Mouse (Mus musculus): ENCODE data around the gene Ccdc54. TPM values are rescaled to one million over a fixed set of nuclear protein-coding genes. Genes with fewer than 3 reads are reported as not detected.

The Ccdc54 gene
- polyA plus RNA-seq, 1 experiment from 2014 or later: not detected

- Histone ChIP-seq H3K9ac (ENCODE audit: low read depth, low read length) (no peak overlapping the region), H3K27me3 (replicated peaks; ENCODE audit: control insufficient read depth, insufficient read depth, low read length) (no peaks in the 10 kb centered on the region), H3K36me3 (ENCODE audit: control insufficient read depth, insufficient read depth) (no peaks in the 10 kb centered on the region), H3K4me2 (replicated peaks; ENCODE audit: low read depth) (peak overlapping the region; percentile 22; the same call in 1 of the 2 replicates), H3K4me3 (ENCODE audit: low read depth, low read length) (no peak overlapping the region), H3K9me3 (ENCODE audit: control insufficient read depth) (no peaks in the 10 kb centered on the region), H3K27ac (ENCODE audit: low read depth, low read length) (no peak overlapping the region), H3K4me1 (replicated peaks; ENCODE audit: control insufficient read depth, insufficient read depth, low read length) (no peaks in the 10 kb centered on the region)
- WGBS: 29% methylated on average over 11 of the region's 11 CpGs
- no peak for TF ChIP-seq CTCF (IDR thresholded peaks at IDR 0.05; ENCODE audit: low read depth)
- no peak for ATAC-seq
These were observed 13.9 kb upstream of the Ccdc54 start for GRCm38 (mm10) chr16:50604826-50605225.

GRCm38 (mm10) chr16:50601947-50602346 lies 11.0 kb upstream of the Ccdc54 start:
- H3K4me3 ChIP-seq (ENCODE audit: low read depth, low read length): no peak overlapping the region
- TF ChIP-seq CTCF (IDR thresholded peaks at IDR 0.05; ENCODE audit: low read depth): no peak
- H3K27ac ChIP-seq (ENCODE audit: low read depth, low read length): no peak overlapping the region
- H3K9ac ChIP-seq (ENCODE audit: low read depth, low read length): no peak overlapping the region
- no peaks in the 10 kb centered on the region for H3K27me3 ChIP-seq (replicated peaks; ENCODE audit: control insufficient read depth, insufficient read depth, low read length)
- no peak overlapping the region for H3K4me2 ChIP-seq (replicated peaks; ENCODE audit: low read depth)
- H3K36me3 ChIP-seq (ENCODE audit: control insufficient read depth, insufficient read depth): no peaks in the 10 kb centered on the region
- H3K9me3 ChIP-seq (ENCODE audit: control insufficient read depth): no peaks in the 10 kb centered on the region
- no peak for ATAC-seq
- 44% methylated on average over 3 of the region's 3 CpGs for WGBS
- no peaks in the 10 kb centered on the region for H3K4me1 ChIP-seq (replicated peaks; ENCODE audit: control insufficient read depth, insufficient read depth, low read length)

GRCm38 (mm10) chr16:50600665-50601064 lies 9.7 kb upstream of the Ccdc54 start:
- Histone ChIP-seq H3K4me3 (ENCODE audit: low read depth, low read length) (no peak overlapping the region), H3K4me2 (replicated peaks; ENCODE audit: low read depth) (no peak overlapping the region), H3K9me3 (ENCODE audit: control insufficient read depth) (no peaks in the 10 kb centered on the region), H3K27me3 (replicated peaks; ENCODE audit: control insufficient read depth, insufficient read depth, low read length) (no peaks in the 10 kb centered on the region), H3K9ac (ENCODE audit: low read depth, low read length) (no peak overlapping the region), H3K27ac (ENCODE audit: low read depth, low read length) (no peak overlapping the region), H3K4me1 (replicated peaks; ENCODE audit: control insufficient read depth, insufficient read depth, low read length) (no peaks in the 10 kb centered on the region), H3K36me3 (ENCODE audit: control insufficient read depth, insufficient read depth) (no peaks in the 10 kb centered on the region)
- TF ChIP-seq CTCF (IDR thresholded peaks at IDR 0.05; ENCODE audit: low read depth): no peak
- 80% methylated on average over 3 of the region's 3 CpGs for WGBS
- no peak for ATAC-seq

GRCm38 (mm10) chr16:50596679-50597078 lies 5.7 kb upstream of the Ccdc54 start:
- H3K27me3 ChIP-seq (replicated peaks; ENCODE audit: control insufficient read depth, insufficient read depth, low read length): no peaks in the 10 kb centered on the region
- WGBS: 24% methylated on average over 6 of the region's 6 CpGs
- H3K4me3 ChIP-seq (ENCODE audit: low read depth, low read length): no peak overlapping the region
- no peak overlapping the region for H3K4me2 ChIP-seq (replicated peaks; ENCODE audit: low read depth)
- H3K4me1 ChIP-seq (replicated peaks; ENCODE audit: control insufficient read depth, insufficient read depth, low read length): no peaks in the 10 kb centered on the region
- H3K36me3 ChIP-seq (ENCODE audit: control insufficient read depth, insufficient read depth): no peaks in the 10 kb centered on the region
- no peak overlapping the region for H3K27ac ChIP-seq (ENCODE audit: low read depth, low read length)
- H3K9ac ChIP-seq (ENCODE audit: low read depth, low read length): no peak overlapping the region
- no peaks in the 10 kb centered on the region for H3K9me3 ChIP-seq (ENCODE audit: control insufficient read depth)
- TF ChIP-seq CTCF (IDR thresholded peaks at IDR 0.05; ENCODE audit: low read depth): no peak
- no peak for ATAC-seq

GRCm38 (mm10) chr16:50596171-50596570 lies 5.2 kb upstream of the Ccdc54 start:
- Histone ChIP-seq H3K27me3 (replicated peaks; ENCODE audit: control insufficient read depth, insufficient read depth, low read length) (no peaks in the 10 kb centered on the region), H3K27ac (ENCODE audit: low read depth, low read length) (no peak overlapping the region), H3K9me3 (ENCODE audit: control insufficient read depth) (no peaks in the 10 kb centered on the region), H3K4me3 (ENCODE audit: low read depth, low read length) (no peak overlapping the region), H3K36me3 (ENCODE audit: control insufficient read depth, insufficient read depth) (no peaks in the 10 kb centered on the region), H3K9ac (ENCODE audit: low read depth, low read length) (no peak overlapping the region), H3K4me2 (replicated peaks; ENCODE audit: low read depth) (no peak overlapping the region), H3K4me1 (replicated peaks; ENCODE audit: control insufficient read depth, insufficient read depth, low read length) (no peaks in the 10 kb centered on the region)
- TF ChIP-seq CTCF (IDR thresholded peaks at IDR 0.05; ENCODE audit: low read depth): no peak
- ATAC-seq: no peak
- 39% methylated on average over 4 of the region's 4 CpGs for WGBS

GRCm38 (mm10) chr16:50594876-50595275 lies 3.9 kb upstream of the Ccdc54 start:
- Histone ChIP-seq H3K9me3 (ENCODE audit: control insufficient read depth) (no peaks in the 10 kb centered on the region), H3K4me2 (replicated peaks; ENCODE audit: low read depth) (no peak overlapping the region), H3K9ac (ENCODE audit: low read depth, low read length) (no peak overlapping the region), H3K27ac (ENCODE audit: low read depth, low read length) (no peak overlapping the region), H3K4me3 (ENCODE audit: low read depth, low read length) (no peak overlapping the region), H3K4me1 (replicated peaks; ENCODE audit: control insufficient read depth, insufficient read depth, low read length) (no peaks in the 10 kb centered on the region), H3K36me3 (ENCODE audit: control insufficient read depth, insufficient read depth) (no peaks in the 10 kb centered on the region), H3K27me3 (replicated peaks; ENCODE audit: control insufficient read depth, insufficient read depth, low read length) (no peaks in the 10 kb centered on the region)
- no peak for ATAC-seq
- WGBS: 88% methylated on average over 1 of the region's 1 CpGs
- TF ChIP-seq CTCF (IDR thresholded peaks at IDR 0.05; ENCODE audit: low read depth): no peak

- TF ChIP-seq CTCF (IDR thresholded peaks at IDR 0.05; ENCODE audit: low read depth): no peak
- ATAC-seq: no peak
- Histone ChIP-seq H3K4me2 (replicated peaks; ENCODE audit: low read depth) (no peak overlapping the region), H3K9me3 (ENCODE audit: control insufficient read depth) (no peaks in the 10 kb centered on the region), H3K4me1 (replicated peaks; ENCODE audit: control insufficient read depth, insufficient read depth, low read length) (no peaks in the 10 kb centered on the region), H3K27me3 (replicated peaks; ENCODE audit: control insufficient read depth, insufficient read depth, low read length) (no peaks in the 10 kb centered on the region), H3K27ac (ENCODE audit: low read depth, low read length) (no peak overlapping the region), H3K9ac (ENCODE audit: low read depth, low read length) (no peak overlapping the region), H3K36me3 (ENCODE audit: control insufficient read depth, insufficient read depth) (no peaks in the 10 kb centered on the region), H3K4me3 (ENCODE audit: low read depth, low read length) (no peak overlapping the region)
- WGBS: 86% methylated on average over 11 of the region's 11 CpGs
These were observed 2.4 kb upstream of the Ccdc54 start for GRCm38 (mm10) chr16:50593361-50593760.

Data from intestine, postnatal 0 days (tissue).